Mouse (Mus musculus) forebrain, embryonic 15.5 days (tissue): ENCODE results near the gene Tmem223. TPM values are rescaled to one million over a fixed set of nuclear protein-coding genes. Genes with fewer than 3 reads are reported as not detected.
A peak's percentile ranks its signal among the peaks of the same experiment; 100 is the strongest.
"Not testable (repeated sequence)": the region's sequence is repeated elsewhere in the genome, so short reads cannot be mapped to it uniquely, and the experiment has no call there.

Source experiments
- ATAC-seq: fragments of 200-750 bp; cut with Nextera tagmentation; replicated peaks from 2 replicates; pipeline ENCODE4 v1.8.0; 2017; ENCODE audit warnings: mild to moderate bottlenecking, moderate TSS enrichment, moderate library complexity
- H3K27ac ChIP-seq: fragments of 300-500 bp; sonication (generic); replicated peaks from 2 replicates; pipeline ENCODE4 v1.5.1; 2015; ENCODE audit warnings: mild to moderate bottlenecking, inconsistent platforms
- H3K27me3 ChIP-seq: fragments of 300-500 bp; sonication (generic); 2 replicates; pipeline ENCODE4 v1.6.1; 2015; ENCODE audit warnings: inconsistent platforms
- H3K36me3 ChIP-seq: fragments of 300-500 bp; sonication (generic); 2 replicates; pipeline ENCODE4 v1.6.1; 2015; ENCODE audit warnings: mild to moderate bottlenecking, inconsistent platforms
- H3K4me1 ChIP-seq: fragments of 300-500 bp; sonication (generic); 2 replicates; pipeline ENCODE4 v1.6.1; 2015; ENCODE audit warnings: inconsistent platforms
- H3K4me2 ChIP-seq: fragments of 300-500 bp; sonication (generic); replicated peaks from 2 replicates; pipeline ENCODE4 v1.6.1; 2015; ENCODE audit warnings: mild to moderate bottlenecking, inconsistent platforms
- H3K4me3 ChIP-seq: fragments of 300-500 bp; sonication (generic); 2 replicates; pipeline ENCODE4 v1.5.1; 2015; ENCODE audit warnings: mild to moderate bottlenecking, inconsistent platforms
- H3K9ac ChIP-seq: fragments of 300-500 bp; sonication (generic); replicated peaks from 2 replicates; pipeline ENCODE4 v1.6.1; 2015; ENCODE audit warnings: mild to moderate bottlenecking, inconsistent platforms
- H3K9me3 ChIP-seq: fragments of 300-500 bp; sonication (generic); 2 replicates; pipeline ENCODE4 v1.6.1; 2016; ENCODE audit warnings: inconsistent platforms
- WGBS: fragments of 180-500 bp; shearing (Covaris S2); methylation state at CpG from one replicate; pipeline ENCODE4 v1.1.7; 2015; ENCODE audit warnings: mixed read lengths; 5-methylcytosine and 5-hydroxymethylcytosine counted together
- polyA plus RNA-seq: library from polyadenylated mRNA; unstranded; fragments of >200 nt; fragmentation: Nextera tagmentation; extraction: Ambion mirVana; gene quantifications from 2 replicates; pipeline ENCODE4 v1.2.1, GENCODE M21; 2015

Tmem223 gene
- polyA plus RNA-seq, 1 experiment from 2014 or later, result 249 TPM

- 45% methylated on average over 3 of the region's 3 CpGs for WGBS
- ATAC-seq, H3K27ac ChIP-seq, H3K27me3 ChIP-seq, H3K9ac ChIP-seq, H3K4me3 ChIP-seq, H3K9me3 ChIP-seq, H3K4me2 ChIP-seq: not testable (repeated sequence)
- Histone ChIP-seq H3K4me1 (peaks cover 25% of the 10 kb centered on the region), H3K36me3 (peaks cover 26% of the 10 kb centered on the region)
Measured at GRCm38 (mm10) chr19:8728335-8729099, 42.3 kb upstream of the Tmem223 start.

GRCm38 (mm10) chr19:8734334-8734733 lies 36.5 kb upstream of the Tmem223 start:
- Histone ChIP-seq H3K4me3 (no peak overlapping the region), H3K4me1 (peaks cover 17% of the 10 kb centered on the region), H3K27me3 (no peaks in the 10 kb centered on the region), H3K4me2 (no peak overlapping the region), H3K36me3 (peaks cover 18% of the 10 kb centered on the region), H3K9ac (no peak overlapping the region), H3K9me3 (no peaks in the 10 kb centered on the region), H3K27ac (no peak overlapping the region)
- 74% methylated on average over 3 of the region's 3 CpGs for WGBS
- no peak for ATAC-seq

GRCm38 (mm10) chr19:8735389-8736159 lies 35.2 kb upstream of the Tmem223 start, which contains the start of gene Wdr74:
Gene Wdr74, plus strand, starts transcription at chr19:8735827.
- Histone ChIP-seq H3K36me3 (peaks cover 30% of the 10 kb centered on the region), H3K27me3 (no peaks in the 10 kb centered on the region), H3K27ac (peak within 1 kb of the TSS; percentile 83), H3K9ac (peak within 1 kb of the TSS; percentile 64), H3K4me1 (peaks cover 21% of the 10 kb centered on the region), H3K4me2 (peak within 1 kb of the TSS; percentile 81), H3K4me3 (peak within 1 kb of the TSS; percentile 57), H3K9me3 (no peaks in the 10 kb centered on the region)
- ATAC-seq, result peak; percentile 96
- under 1% methylated on average over 32 of the region's 32 CpGs for WGBS

DNA sequence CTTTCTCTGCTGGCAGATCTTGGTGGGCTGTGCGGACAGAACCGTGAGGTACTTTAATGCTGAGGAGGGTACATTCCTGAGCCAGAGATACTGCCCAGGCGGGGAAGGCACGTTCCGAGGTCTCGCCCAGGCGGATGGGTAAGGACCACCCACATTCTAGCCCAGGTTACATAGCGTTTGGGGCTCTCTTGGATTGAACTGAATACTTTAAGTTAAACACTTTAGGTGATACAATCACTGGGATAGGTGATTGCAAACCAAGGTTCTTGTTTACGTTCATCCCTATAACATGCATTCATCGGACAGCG lies 34.7 kb upstream of the Tmem223 start:
- Histone ChIP-seq H3K36me3 (peaks cover 33% of the 10 kb centered on the region), H3K27ac (peak overlapping the region; percentile 83), H3K4me3 (peak overlapping the region; percentile 57), H3K9me3 (no peaks in the 10 kb centered on the region), H3K27me3 (no peaks in the 10 kb centered on the region), H3K4me2 (peak overlapping the region; percentile 81), H3K9ac (peak overlapping the region; percentile 64), H3K4me1 (peaks cover 26% of the 10 kb centered on the region)
- WGBS, result 3% methylated on average over 11 of the region's 11 CpGs
- no peak for ATAC-seq

DNA sequence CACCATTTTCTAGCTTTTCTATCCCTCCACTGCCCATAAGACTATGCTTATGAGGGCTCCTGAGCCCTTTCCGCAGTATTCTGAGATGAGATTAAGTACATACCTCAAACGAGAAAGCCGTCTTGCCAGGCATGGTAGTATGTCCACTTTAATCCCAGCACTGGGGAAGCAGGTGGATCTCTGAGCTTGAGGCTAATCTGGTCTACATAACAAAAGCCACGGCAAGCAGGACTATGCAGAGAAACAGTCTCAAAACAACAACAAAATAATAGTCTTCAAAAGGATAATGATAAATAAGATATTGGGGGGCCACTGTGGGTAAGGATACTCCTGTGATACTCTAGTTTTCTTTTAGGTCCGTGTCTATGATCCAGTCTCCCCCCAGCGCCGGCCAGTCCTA lies 31.9 kb upstream of the Tmem223 start:
- peaks cover 45% of the 10 kb centered on the region for H3K4me1 ChIP-seq
- WGBS, result 92% methylated on average over 7 of the region's 7 CpGs
- H3K4me2 ChIP-seq, result no peak overlapping the region
- H3K36me3 ChIP-seq, result peaks cover 40% of the 10 kb centered on the region
- H3K27me3 ChIP-seq, result no peaks in the 10 kb centered on the region
- no peak overlapping the region for H3K4me3 ChIP-seq
- no peaks in the 10 kb centered on the region for H3K9me3 ChIP-seq
- H3K27ac ChIP-seq, result no peak overlapping the region
- ATAC-seq, result no peak
- no peak overlapping the region for H3K9ac ChIP-seq

DNA sequence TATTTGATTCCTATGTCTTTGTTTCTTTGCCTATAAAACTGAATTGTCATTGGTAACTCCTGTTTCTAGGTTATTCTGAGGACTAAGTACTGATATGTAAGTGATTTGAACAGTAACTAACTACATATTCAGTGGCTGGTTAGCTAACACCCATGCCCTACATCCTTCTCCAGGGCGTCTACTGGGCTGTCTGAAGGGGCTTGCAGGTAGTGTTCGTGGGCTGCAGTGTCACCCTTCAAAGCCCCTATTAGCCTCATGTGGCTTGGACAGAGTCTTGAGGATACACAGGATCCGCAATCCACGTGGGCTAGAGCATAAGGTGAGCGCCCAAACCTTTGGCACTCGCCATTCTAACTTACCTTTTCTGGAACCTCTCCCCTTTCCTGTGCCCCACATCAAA lies 31.1 kb upstream of the Tmem223 start:
- Histone ChIP-seq H3K9me3 (no peaks in the 10 kb centered on the region), H3K27ac (no peak overlapping the region), H3K4me1 (peaks cover 45% of the 10 kb centered on the region), H3K27me3 (no peaks in the 10 kb centered on the region), H3K4me2 (no peak overlapping the region), H3K4me3 (no peak overlapping the region), H3K9ac (no peak overlapping the region), H3K36me3 (peaks cover 47% of the 10 kb centered on the region)
- no peak for ATAC-seq
- WGBS, result 92% methylated on average over 6 of the region's 6 CpGs

GRCm38 (mm10) chr19:8740603-8741002 lies 30.2 kb upstream of the Tmem223 start, which contains the start of gene 1700092M07Rik:
Gene 1700092M07Rik, plus strand, starts transcription at chr19:8740718.
- peaks cover 57% of the 10 kb centered on the region for H3K36me3 ChIP-seq
- 63% methylated on average over 14 of the region's 14 CpGs for WGBS
- H3K9ac ChIP-seq, result peak within 1 kb of the TSS; percentile 57
- H3K4me3 ChIP-seq, result peak within 1 kb of the TSS; percentile 82
- H3K4me1 ChIP-seq, result peaks cover 40% of the 10 kb centered on the region
- no peak; the same call in 1 of the 2 replicates for ATAC-seq
- H3K9me3 ChIP-seq, result no peaks in the 10 kb centered on the region
- peak within 1 kb of the TSS; percentile 98 for H3K4me2 ChIP-seq
- H3K27ac ChIP-seq, result peak within 1 kb of the TSS; percentile 96
- H3K27me3 ChIP-seq, result no peaks in the 10 kb centered on the region

DNA sequence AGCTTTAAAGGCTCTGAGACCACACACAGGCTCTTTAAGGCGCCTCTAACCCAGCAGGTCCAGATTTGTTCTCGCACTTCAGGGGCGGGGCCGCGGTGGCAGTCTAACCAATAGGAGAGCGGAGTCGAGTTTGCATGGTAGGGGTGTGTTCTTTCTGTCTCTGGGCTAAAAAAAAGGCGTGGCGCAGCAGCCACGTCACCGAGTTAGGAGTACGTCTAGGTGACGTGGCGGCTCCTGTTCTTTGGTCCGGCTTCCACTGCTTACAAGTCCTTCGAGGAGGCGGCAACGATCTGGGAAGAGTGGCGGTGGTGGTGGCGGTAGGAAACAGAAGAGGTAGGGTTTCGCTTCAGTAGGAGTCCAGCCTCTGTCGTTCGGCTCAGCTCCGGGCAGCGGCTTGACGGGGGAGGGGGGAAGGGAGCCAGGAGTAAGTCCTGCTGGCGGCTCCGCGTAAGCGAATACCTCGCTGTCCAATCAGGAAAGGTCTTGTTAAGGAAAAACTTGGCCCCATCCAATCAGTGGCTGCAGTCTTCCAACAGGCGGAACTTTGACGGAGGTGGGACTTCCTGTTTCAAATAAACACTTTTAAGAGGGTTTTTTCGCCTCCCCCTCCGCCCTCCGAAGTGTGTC lies 29.4 kb upstream of the Tmem223 start, which contains the start of gene Stx5a:
Gene Stx5a, plus strand, starts transcription at position 171 of the 627 bp plus-strand sequence.
- H3K4me1 ChIP-seq, result peaks cover 36% of the 10 kb centered on the region
- peak within 1 kb of the TSS; percentile 98 for H3K4me2 ChIP-seq
- peaks cover 64% of the 10 kb centered on the region for H3K36me3 ChIP-seq
- H3K4me3 ChIP-seq, result peak within 1 kb of the TSS; percentile 82
- peak; percentile 98 for ATAC-seq
- no peaks in the 10 kb centered on the region for H3K27me3 ChIP-seq
- H3K27ac ChIP-seq, result peak within 1 kb of the TSS; percentile 96
- under 1% methylated on average over 36 of the region's 36 CpGs for WGBS
- no peaks in the 10 kb centered on the region for H3K9me3 ChIP-seq
- H3K9ac ChIP-seq, result peak within 1 kb of the TSS; percentile 85

- H3K27me3 ChIP-seq, result no peaks in the 10 kb centered on the region
- H3K9ac ChIP-seq, result peak overlapping the region; percentile 85
- ATAC-seq, result no peak
- peak overlapping the region; percentile 98 for H3K4me2 ChIP-seq
- H3K4me1 ChIP-seq, result peaks cover 28% of the 10 kb centered on the region
- peak overlapping the region; percentile 96 for H3K27ac ChIP-seq
- H3K9me3 ChIP-seq, result no peaks in the 10 kb centered on the region
- WGBS, result 28% methylated on average over 14 of the region's 14 CpGs
- H3K36me3 ChIP-seq, result peaks cover 72% of the 10 kb centered on the region
- H3K4me3 ChIP-seq, result peak overlapping the region; percentile 82
Measured at GRCm38 (mm10) chr19:8742176-8742575, 28.6 kb upstream of the Tmem223 start.

- H3K27me3 ChIP-seq, result no peaks in the 10 kb centered on the region
- H3K4me2 ChIP-seq, result no peak overlapping the region
- peaks cover 76% of the 10 kb centered on the region for H3K36me3 ChIP-seq
- no peak for ATAC-seq
- 94% methylated on average over 1 of the region's 1 CpGs for WGBS
- no peak overlapping the region for H3K4me3 ChIP-seq
- H3K9me3 ChIP-seq, result no peaks in the 10 kb centered on the region
- peaks cover 26% of the 10 kb centered on the region for H3K4me1 ChIP-seq
- no peak overlapping the region for H3K9ac ChIP-seq
- no peak overlapping the region for H3K27ac ChIP-seq
Measured at GRCm38 (mm10) chr19:8745382-8745781, 25.4 kb upstream of the Tmem223 start.

DNA sequence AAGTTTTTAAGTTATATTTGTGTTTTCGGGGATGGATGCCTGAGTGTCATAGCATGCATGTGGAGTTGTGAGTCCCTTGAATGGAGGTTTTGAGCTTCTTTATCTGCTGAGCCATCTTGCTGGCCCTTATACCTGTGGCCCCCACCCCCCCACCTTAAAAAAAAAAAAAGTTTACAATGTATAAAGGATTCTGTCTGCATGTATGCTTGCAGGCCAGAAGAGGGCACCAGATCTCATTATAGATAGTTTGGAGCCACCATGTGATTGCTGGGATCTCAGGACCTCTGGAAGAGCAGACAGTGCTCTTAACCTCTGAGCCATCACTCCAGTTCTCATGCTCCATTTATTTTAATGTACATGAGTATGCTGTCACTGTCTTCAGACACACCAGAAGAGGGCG lies 23.4 kb upstream of the Tmem223 start:
- Histone ChIP-seq H3K9ac (no peak overlapping the region), H3K4me2 (no peak overlapping the region), H3K27ac (no peak overlapping the region), H3K27me3 (no peaks in the 10 kb centered on the region), H3K4me3 (no peak overlapping the region), H3K4me1 (peaks cover 14% of the 10 kb centered on the region), H3K9me3 (no peaks in the 10 kb centered on the region), H3K36me3 (peaks cover 89% of the 10 kb centered on the region)
- ATAC-seq, result no peak
- WGBS, result 73% methylated on average over 2 of the region's 2 CpGs

DNA sequence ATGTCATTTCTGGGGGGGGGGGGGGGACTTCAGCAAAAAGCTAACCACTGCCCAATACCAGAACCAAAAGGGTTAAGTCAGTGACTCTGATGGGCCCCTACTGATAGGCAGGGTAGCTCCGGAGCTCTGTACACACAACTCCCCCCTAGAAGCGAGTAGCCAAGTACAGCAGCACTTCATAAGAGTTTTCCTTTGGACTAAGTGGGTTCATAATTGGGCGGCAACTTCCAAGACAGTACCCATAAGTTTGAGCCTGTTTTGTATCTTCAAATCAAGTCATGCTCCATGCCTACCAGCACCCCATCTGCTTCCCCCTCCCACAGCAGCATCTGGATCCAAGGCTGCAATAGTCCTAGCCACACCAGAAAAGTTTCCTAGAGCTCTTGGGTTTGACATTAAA lies 15.1 kb upstream of the Tmem223 start:
- WGBS, result 82% methylated on average over 3 of the region's 3 CpGs
- H3K4me1 ChIP-seq, result peaks cover 28% of the 10 kb centered on the region
- H3K27ac ChIP-seq, result no peak overlapping the region
- peaks cover 38% of the 10 kb centered on the region for H3K36me3 ChIP-seq
- no peak overlapping the region for H3K9ac ChIP-seq
- H3K9me3 ChIP-seq, result no peaks in the 10 kb centered on the region
- no peak for ATAC-seq
- H3K27me3 ChIP-seq, result no peaks in the 10 kb centered on the region
- H3K4me3 ChIP-seq, result peak overlapping the region; percentile 74; the same call in 1 of the 2 replicates
- H3K4me2 ChIP-seq, result peak overlapping the region; percentile 56; the same call in 1 of the 2 replicates
